Mouse (Mus musculus): ENCODE results near the gene Gpd1. TPM values are rescaled to one million over a fixed set of nuclear protein-coding genes. Genes with fewer than 3 reads are reported as not detected.
A peak's percentile ranks its signal among the peaks of the same experiment; 100 is the strongest.
"Not testable (repeated sequence)": the region's sequence is repeated elsewhere in the genome, so short reads cannot be mapped to it uniquely, and the experiment has no call there.

Gene Gpd1
- polyA plus RNA-seq, 1 experiment from 2014 or later: 33.0 TPM

DNA sequence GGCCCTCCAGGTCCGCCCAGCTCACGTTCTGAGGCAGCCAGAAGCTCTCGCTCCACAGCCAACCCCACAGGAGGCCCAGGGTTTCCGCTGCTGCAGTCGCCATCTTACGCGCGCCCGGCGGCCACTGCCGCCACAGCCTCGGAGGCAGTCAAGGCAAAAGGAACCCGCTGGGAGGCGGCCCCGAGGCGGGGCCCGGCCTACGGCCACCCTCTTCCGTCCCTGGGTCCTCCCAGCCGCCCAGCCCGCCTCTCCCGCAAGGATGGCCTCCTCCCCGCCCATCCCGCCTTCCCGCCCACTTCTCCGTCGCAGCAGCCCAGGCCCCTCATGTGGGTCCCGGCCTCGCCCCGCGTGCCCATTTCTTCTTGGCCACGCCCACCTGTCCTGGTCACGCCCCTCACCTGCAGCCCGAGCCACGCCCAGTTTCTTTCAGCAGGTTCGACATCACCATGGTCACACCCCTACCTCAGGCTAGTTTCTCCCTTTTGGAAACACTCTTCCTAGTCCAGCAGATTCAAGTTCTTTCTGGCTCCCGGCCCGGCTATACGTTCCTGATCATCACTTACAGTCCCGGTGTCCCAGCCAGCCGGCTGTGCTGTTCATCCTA lies 55.1 kb downstream of the Gpd1 start:
- H3K36me3 ChIP-seq (ENCODE audit: control insufficient read depth, insufficient read depth, low read length): no peaks in the 10 kb centered on the region

GRCm38 (mm10) chr15:99772881-99772924 lies 55.4 kb downstream of the Gpd1 start, which contains the start of gene Cers5:
Cers5 (minus strand) TSS chr15:99772885.
- Histone ChIP-seq H3K9ac (ENCODE audit: low read depth, low read length) (peak within 1 kb of the TSS; percentile 85), H3K4me2 (ENCODE audit: low read depth, low read length) (peak within 1 kb of the TSS; percentile 86), H3K4me1 (ENCODE audit: control insufficient read depth, insufficient read depth, low read length) (peaks cover 14% of the 10 kb centered on the region), H3K4me3 (ENCODE audit: low read length) (peak within 1 kb of the TSS; percentile 85), H3K27ac (ENCODE audit: low read length) (peak within 1 kb of the TSS; percentile 93)
- not testable (repeated sequence) for H3K36me3 ChIP-seq (ENCODE audit: control insufficient read depth, insufficient read depth, low read length); ATAC-seq; H3K9me3 ChIP-seq (ENCODE audit: control insufficient read depth, low read length); H3K27me3 ChIP-seq (replicated peaks; ENCODE audit: control insufficient read depth, insufficient read depth, low read length)

More for the DNA sequence above, 55.1 kb downstream of the Gpd1 start:
- Histone ChIP-seq H3K4me1 (ENCODE audit: control insufficient read depth, insufficient read depth, low read length) (peaks cover 14% of the 10 kb centered on the region), H3K4me3 (ENCODE audit: low read length) (peak overlapping the region; percentile 85), H3K27ac (ENCODE audit: low read length) (peak overlapping the region; percentile 93), H3K4me2 (ENCODE audit: low read depth, low read length) (peak overlapping the region; percentile 86), H3K9me3 (ENCODE audit: control insufficient read depth, low read length) (no peaks in the 10 kb centered on the region), H3K9ac (ENCODE audit: low read depth, low read length) (peak overlapping the region; percentile 85), H3K27me3 (replicated peaks; ENCODE audit: control insufficient read depth, insufficient read depth, low read length) (no peaks in the 10 kb centered on the region)
- under 1% methylated on average over 41 of the region's 41 CpGs for WGBS
- ATAC-seq: peak; percentile 97

DNA sequence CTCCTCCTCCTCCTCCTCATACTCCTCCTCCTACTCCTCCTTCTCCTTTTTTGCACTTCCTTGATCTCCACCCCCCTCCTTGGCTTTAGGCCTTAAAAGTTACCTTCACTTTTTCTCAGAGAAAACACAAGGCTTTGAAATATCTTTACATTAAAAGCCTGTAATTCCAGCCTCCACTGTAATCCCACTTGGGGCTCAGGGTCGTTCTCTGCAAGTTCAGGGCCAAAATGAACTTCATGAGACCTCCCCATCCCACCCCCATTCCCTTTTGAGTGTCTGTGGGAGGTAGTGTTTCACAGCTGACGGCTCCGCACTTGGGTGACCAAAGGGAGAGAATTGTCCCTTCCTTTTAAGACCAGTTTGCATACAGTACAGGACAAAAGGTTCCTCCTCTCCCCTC lies 55.6 kb downstream of the Gpd1 start:
- H3K27ac ChIP-seq (ENCODE audit: low read length): peak overlapping the region; percentile 70
- no peaks in the 10 kb centered on the region for H3K27me3 ChIP-seq (replicated peaks; ENCODE audit: control insufficient read depth, insufficient read depth, low read length)
- WGBS: 32% methylated on average over 3 of the region's 3 CpGs
- H3K9ac ChIP-seq (ENCODE audit: low read depth, low read length): no peak overlapping the region
- ATAC-seq: no peak
- 0 out of 2 replicates have a peak, but pooled peaks cover 4% of the 10 kb centered on the region for H3K36me3 ChIP-seq (ENCODE audit: control insufficient read depth, insufficient read depth, low read length)
- no peaks in the 10 kb centered on the region for H3K9me3 ChIP-seq (ENCODE audit: control insufficient read depth, low read length)
- peak overlapping the region; percentile 86 for H3K4me2 ChIP-seq (ENCODE audit: low read depth, low read length)
- H3K4me3 ChIP-seq (ENCODE audit: low read length): no peak overlapping the region
- H3K4me1 ChIP-seq (ENCODE audit: control insufficient read depth, insufficient read depth, low read length): peaks cover 14% of the 10 kb centered on the region

Other genes starting within 250 kb of the Gpd1 start
- gene Bcdin3d, start 242.8 kb upstream of the Gpd1 start, polyA plus RNA-seq (2015; fragmentation: Nextera tagmentation; extraction: Ambion mirVana): 14.3 and 16.2 TPM in 2 replicates
- gene Faim2, start 189.3 kb upstream of the Gpd1 start, polyA plus RNA-seq (2015; fragmentation: Nextera tagmentation; extraction: Ambion mirVana): 0.91 and 1.1 TPM in 2 replicates
- gene Aqp2, start 138.5 kb upstream of the Gpd1 start, polyA plus RNA-seq (2015; fragmentation: Nextera tagmentation; extraction: Ambion mirVana): 0.10 TPM in 1 of 2 replicates, not detected in the other
- gene Aqp5, start 126.7 kb upstream of the Gpd1 start, polyA plus RNA-seq (2015; fragmentation: Nextera tagmentation; extraction: Ambion mirVana): 0.47 and 0.53 TPM in 2 replicates
- gene Aqp6, start 116.1 kb upstream of the Gpd1 start, polyA plus RNA-seq (2015; fragmentation: Nextera tagmentation; extraction: Ambion mirVana): not detected in 2 replicates
- 97.1 and 104 TPM in 2 replicates for gene Racgap1, start 65.9 kb upstream of the Gpd1 start, polyA plus RNA-seq (2015; fragmentation: Nextera tagmentation; extraction: Ambion mirVana)
- 1.7 and 2.0 TPM in 2 replicates for gene Asic1, start 47.1 kb upstream of the Gpd1 start, polyA plus RNA-seq (2015; fragmentation: Nextera tagmentation; extraction: Ambion mirVana)
- gene Smarcd1, start 15.4 kb upstream of the Gpd1 start, polyA plus RNA-seq (2015; fragmentation: Nextera tagmentation; extraction: Ambion mirVana): 19.3 and 20.9 TPM in 2 replicates
- not detected in 2 replicates for gene Gm17349, start 12.0 kb upstream of the Gpd1 start, polyA plus RNA-seq (2015; fragmentation: Nextera tagmentation; extraction: Ambion mirVana)
- 249 and 253 TPM in 2 replicates for gene Cox14, start 8.1 kb downstream of the Gpd1 start, polyA plus RNA-seq (2015; fragmentation: Nextera tagmentation; extraction: Ambion mirVana)
- gene Cers5, start 55.4 kb downstream of the Gpd1 start, polyA plus RNA-seq (2015; fragmentation: Nextera tagmentation; extraction: Ambion mirVana): 42.1 and 46.8 TPM in 2 replicates
- gene Lima1, start 157.9 kb downstream of the Gpd1 start, polyA plus RNA-seq (2015; fragmentation: Nextera tagmentation; extraction: Ambion mirVana): 105 and 112 TPM in 2 replicates
- gene Fam186a, start 249.5 kb downstream of the Gpd1 start, polyA plus RNA-seq (2015; fragmentation: Nextera tagmentation; extraction: Ambion mirVana): not detected in 2 replicates